Mouse (Mus musculus): ENCODE data around the gene Akap5. TPM values are rescaled to one million over a fixed set of nuclear protein-coding genes. Genes with fewer than 3 reads are reported as not detected.

Gene Akap5
- polyA plus RNA-seq, 1 experiment from 2014 or later: 11.6 TPM

DNA sequence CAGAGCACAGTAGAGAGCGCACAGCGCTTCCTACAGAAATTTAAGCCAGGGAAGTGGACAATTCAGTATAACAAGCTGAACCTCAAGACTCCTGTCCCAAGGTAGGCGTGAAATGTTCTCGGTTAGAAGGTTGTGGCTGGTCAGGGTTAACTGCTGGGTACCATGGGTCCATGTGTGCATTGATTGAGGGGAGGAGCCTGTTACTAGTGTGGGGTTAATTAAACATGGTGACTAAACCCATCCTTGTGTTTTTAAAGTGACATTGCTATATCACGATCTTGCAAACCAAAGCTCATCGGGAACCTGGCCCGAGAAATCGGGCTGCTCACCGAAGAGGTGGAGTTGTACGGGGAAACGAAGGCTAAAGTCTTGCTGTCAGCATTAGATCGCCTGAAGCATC is 35.3 kb upstream of the Akap5 start:
- ATAC-seq: no peak

DNA sequence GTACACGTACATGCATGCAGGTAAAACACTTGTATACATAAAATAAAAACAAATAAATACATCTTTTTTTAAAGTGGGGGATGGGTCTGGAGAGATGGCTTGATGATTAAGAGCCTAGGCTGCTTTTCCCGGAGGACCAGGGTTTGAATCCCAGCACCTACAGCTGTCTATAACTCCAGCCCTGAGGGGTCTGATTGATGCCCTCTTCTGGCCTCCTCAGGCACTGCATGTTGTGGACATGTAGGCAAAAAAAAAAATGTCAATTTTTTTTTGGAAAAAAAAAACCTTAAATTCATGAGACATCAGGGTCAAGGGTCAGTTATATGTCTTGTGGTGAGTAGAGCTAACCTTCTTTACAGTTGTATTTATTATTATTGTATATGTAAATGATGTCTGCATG is 34.4 kb upstream of the Akap5 start:
- H3K4me3 ChIP-seq (ENCODE audit: low read depth, low read length): no peak overlapping the region
- peaks cover 6% of the 10 kb centered on the region; the same call in 1 of the 2 replicates for H3K4me1 ChIP-seq (ENCODE audit: control insufficient read depth, insufficient read depth, low read length)
- H3K9ac ChIP-seq (ENCODE audit: low read depth, low read length): no peak overlapping the region
- no peaks in the 10 kb centered on the region for H3K27me3 ChIP-seq (ENCODE audit: control insufficient read depth, insufficient read depth, low read depth, low read length)
- H3K36me3 ChIP-seq (ENCODE audit: control insufficient read depth, insufficient read depth, low read length): peaks cover 9% of the 10 kb centered on the region
- no peak overlapping the region for H3K4me2 ChIP-seq (ENCODE audit: low read length)
- WGBS: 96% methylated on average over 2 of the region's 2 CpGs
- no peak for ATAC-seq
- no peaks in the 10 kb centered on the region for H3K9me3 ChIP-seq (replicated peaks; ENCODE audit: control insufficient read depth, low read length, poor library complexity, severe bottlenecking)
- H3K27ac ChIP-seq (ENCODE audit: low read length): no peak overlapping the region

More for the DNA sequence above, 35.3 kb upstream of the Akap5 start:
- Histone ChIP-seq H3K4me3 (ENCODE audit: low read depth, low read length) (no peak overlapping the region), H3K27me3 (ENCODE audit: control insufficient read depth, insufficient read depth, low read depth, low read length) (no peaks in the 10 kb centered on the region), H3K27ac (ENCODE audit: low read length) (no peak overlapping the region), H3K9ac (ENCODE audit: low read depth, low read length) (no peak overlapping the region), H3K4me2 (ENCODE audit: low read length) (no peak overlapping the region), H3K9me3 (replicated peaks; ENCODE audit: control insufficient read depth, low read length, poor library complexity, severe bottlenecking) (no peaks in the 10 kb centered on the region), H3K36me3 (ENCODE audit: control insufficient read depth, insufficient read depth, low read length) (peaks cover 9% of the 10 kb centered on the region), H3K4me1 (ENCODE audit: control insufficient read depth, insufficient read depth, low read length) (peaks cover 6% of the 10 kb centered on the region; the same call in 1 of the 2 replicates)
- WGBS: 97% methylated on average over 12 of the region's 12 CpGs

DNA sequence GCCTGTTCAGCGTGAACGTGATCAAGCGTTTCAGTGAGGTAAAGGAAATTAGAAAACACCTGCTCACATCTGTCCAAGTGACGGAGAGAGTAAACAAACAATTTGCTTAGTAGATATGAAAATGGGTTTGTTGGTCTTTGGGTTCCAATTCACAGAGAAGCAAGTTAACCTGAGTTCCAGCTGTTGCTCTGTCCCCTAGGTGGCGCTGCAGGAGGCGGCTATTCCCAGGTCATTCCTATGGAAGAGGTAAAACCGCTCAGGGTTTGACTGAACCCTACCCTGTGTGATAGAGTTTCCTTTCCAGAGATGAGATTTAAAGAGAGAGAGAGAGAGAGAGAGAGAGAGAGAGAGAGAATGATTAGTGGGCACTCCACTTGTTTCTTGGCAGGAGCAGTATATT is 31.5 kb upstream of the Akap5 start:
- H3K9me3 ChIP-seq (replicated peaks; ENCODE audit: control insufficient read depth, low read length, poor library complexity, severe bottlenecking): no peaks in the 10 kb centered on the region
- no peak for ATAC-seq
- H3K27ac ChIP-seq (ENCODE audit: low read length): no peak overlapping the region
- H3K9ac ChIP-seq (ENCODE audit: low read depth, low read length): no peak overlapping the region
- no peaks in the 10 kb centered on the region for H3K27me3 ChIP-seq (ENCODE audit: control insufficient read depth, insufficient read depth, low read depth, low read length)
- 67% methylated on average over 7 of the region's 7 CpGs for WGBS
- H3K4me1 ChIP-seq (ENCODE audit: control insufficient read depth, insufficient read depth, low read length): no peaks in the 10 kb centered on the region
- no peak overlapping the region for H3K4me3 ChIP-seq (ENCODE audit: low read depth, low read length)
- H3K36me3 ChIP-seq (ENCODE audit: control insufficient read depth, insufficient read depth, low read length): peaks cover 12% of the 10 kb centered on the region
- no peak overlapping the region for H3K4me2 ChIP-seq (ENCODE audit: low read length)

GRCm38 (mm10) chr12:76297830-76298229 is 26.9 kb upstream of the Akap5 start:
- H3K4me2 ChIP-seq (ENCODE audit: low read length): no peak overlapping the region
- no peak overlapping the region for H3K9ac ChIP-seq (ENCODE audit: low read depth, low read length)
- H3K4me1 ChIP-seq (ENCODE audit: control insufficient read depth, insufficient read depth, low read length): no peaks in the 10 kb centered on the region
- no peaks in the 10 kb centered on the region for H3K9me3 ChIP-seq (replicated peaks; ENCODE audit: control insufficient read depth, low read length, poor library complexity, severe bottlenecking)
- no peak overlapping the region for H3K27ac ChIP-seq (ENCODE audit: low read length)
- H3K36me3 ChIP-seq (ENCODE audit: control insufficient read depth, insufficient read depth, low read length): peaks cover 9% of the 10 kb centered on the region; the same call in 1 of the 2 replicates
- whole genome bisulfite sequencing: 87% methylated on average over 5 of the region's 5 CpGs
- no peak for ATAC-seq
- no peak overlapping the region for H3K4me3 ChIP-seq (ENCODE audit: low read depth, low read length)
- no peaks in the 10 kb centered on the region for H3K27me3 ChIP-seq (ENCODE audit: control insufficient read depth, insufficient read depth, low read depth, low read length)

GRCm38 (mm10) chr12:76299361-76299906 is 25.3 kb upstream of the Akap5 start:
- ATAC-seq: no peak
- Histone ChIP-seq H3K9me3 (replicated peaks; ENCODE audit: control insufficient read depth, low read length, poor library complexity, severe bottlenecking) (no peaks in the 10 kb centered on the region), H3K27ac (ENCODE audit: low read length) (no peak overlapping the region), H3K36me3 (ENCODE audit: control insufficient read depth, insufficient read depth, low read length) (peaks cover 9% of the 10 kb centered on the region; the same call in 1 of the 2 replicates), H3K9ac (ENCODE audit: low read depth, low read length) (no peak overlapping the region), H3K4me1 (ENCODE audit: control insufficient read depth, insufficient read depth, low read length) (no peaks in the 10 kb centered on the region), H3K4me3 (ENCODE audit: low read depth, low read length) (no peak overlapping the region), H3K27me3 (ENCODE audit: control insufficient read depth, insufficient read depth, low read depth, low read length) (no peaks in the 10 kb centered on the region), H3K4me2 (ENCODE audit: low read length) (no peak overlapping the region)
- WGBS: 98% methylated on average over 9 of the region's 9 CpGs

GRCm38 (mm10) chr12:76300367-76300766 is 24.3 kb upstream of the Akap5 start:
- Histone ChIP-seq H3K27me3 (ENCODE audit: control insufficient read depth, insufficient read depth, low read depth, low read length) (no peaks in the 10 kb centered on the region), H3K4me3 (ENCODE audit: low read depth, low read length) (no peak overlapping the region), H3K9me3 (replicated peaks; ENCODE audit: control insufficient read depth, low read length, poor library complexity, severe bottlenecking) (no peaks in the 10 kb centered on the region), H3K4me1 (ENCODE audit: control insufficient read depth, insufficient read depth, low read length) (no peaks in the 10 kb centered on the region), H3K36me3 (ENCODE audit: control insufficient read depth, insufficient read depth, low read length) (peaks cover 9% of the 10 kb centered on the region; the same call in 1 of the 2 replicates), H3K4me2 (ENCODE audit: low read length) (no peak overlapping the region), H3K9ac (ENCODE audit: low read depth, low read length) (no peak overlapping the region), H3K27ac (ENCODE audit: low read length) (no peak overlapping the region)
- no peak for ATAC-seq
- WGBS: 82% methylated on average over 10 of the region's 10 CpGs

- H3K4me2 ChIP-seq (ENCODE audit: low read length): no peak overlapping the region
- no peak overlapping the region for H3K9ac ChIP-seq (ENCODE audit: low read depth, low read length)
- H3K27ac ChIP-seq (ENCODE audit: low read length): 0 out of 2 replicates have a peak overlapping the region, but pooled peaks have one; percentile 4
- 92% methylated on average over 11 of the region's 11 CpGs for WGBS
- no peak for ATAC-seq
- no peaks in the 10 kb centered on the region for H3K27me3 ChIP-seq (ENCODE audit: control insufficient read depth, insufficient read depth, low read depth, low read length)
- H3K4me3 ChIP-seq (ENCODE audit: low read depth, low read length): no peak overlapping the region
- H3K4me1 ChIP-seq (ENCODE audit: control insufficient read depth, insufficient read depth, low read length): no peaks in the 10 kb centered on the region
- peaks cover 6% of the 10 kb centered on the region; the same call in 1 of the 2 replicates for H3K36me3 ChIP-seq (ENCODE audit: control insufficient read depth, insufficient read depth, low read length)
- H3K9me3 ChIP-seq (replicated peaks; ENCODE audit: control insufficient read depth, low read length, poor library complexity, severe bottlenecking): no peaks in the 10 kb centered on the region
Observed at GRCm38 (mm10) chr12:76303474-76303873, 21.2 kb upstream of the Akap5 start.

DNA sequence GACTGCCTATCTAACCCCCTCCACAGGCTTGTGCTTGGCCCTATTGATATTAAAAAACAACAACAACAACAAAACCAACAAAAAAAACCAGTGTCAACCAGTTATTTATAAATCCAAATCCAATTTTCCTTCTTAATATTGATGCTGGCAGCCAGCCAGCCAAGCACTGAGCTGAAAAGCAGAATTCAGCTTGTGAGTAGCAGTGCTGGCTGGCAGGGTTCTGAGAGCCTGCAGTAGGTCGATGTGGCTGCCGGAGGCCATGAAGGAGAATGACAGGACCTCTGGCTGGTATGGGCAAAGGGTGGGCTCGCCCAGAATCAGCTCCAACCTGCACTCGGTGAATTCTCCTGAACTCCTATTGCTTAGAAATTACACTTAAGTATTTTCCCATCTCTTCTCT is 20.5 kb upstream of the Akap5 start:
- no peak for ATAC-seq
- Histone ChIP-seq H3K4me3 (ENCODE audit: low read depth, low read length) (no peak overlapping the region), H3K4me2 (ENCODE audit: low read length) (no peak overlapping the region), H3K9ac (ENCODE audit: low read depth, low read length) (no peak overlapping the region), H3K4me1 (ENCODE audit: control insufficient read depth, insufficient read depth, low read length) (no peaks in the 10 kb centered on the region), H3K36me3 (ENCODE audit: control insufficient read depth, insufficient read depth, low read length) (0 out of 2 replicates have a peak, but pooled peaks cover 6% of the 10 kb centered on the region), H3K27me3 (ENCODE audit: control insufficient read depth, insufficient read depth, low read depth, low read length) (no peaks in the 10 kb centered on the region), H3K9me3 (replicated peaks; ENCODE audit: control insufficient read depth, low read length, poor library complexity, severe bottlenecking) (no peaks in the 10 kb centered on the region), H3K27ac (ENCODE audit: low read length) (no peak overlapping the region)
- WGBS: 58% methylated on average over 4 of the region's 4 CpGs

GRCm38 (mm10) chr12:76305107-76305506 is 19.6 kb upstream of the Akap5 start:
- Histone ChIP-seq H3K4me1 (ENCODE audit: control insufficient read depth, insufficient read depth, low read length) (no peaks in the 10 kb centered on the region), H3K9ac (ENCODE audit: low read depth, low read length) (no peak overlapping the region), H3K27me3 (ENCODE audit: control insufficient read depth, insufficient read depth, low read depth, low read length) (no peaks in the 10 kb centered on the region), H3K27ac (ENCODE audit: low read length) (no peak overlapping the region), H3K4me2 (ENCODE audit: low read length) (no peak overlapping the region), H3K4me3 (ENCODE audit: low read depth, low read length) (no peak overlapping the region), H3K36me3 (ENCODE audit: control insufficient read depth, insufficient read depth, low read length) (0 out of 2 replicates have a peak, but pooled peaks cover 6% of the 10 kb centered on the region), H3K9me3 (replicated peaks; ENCODE audit: control insufficient read depth, low read length, poor library complexity, severe bottlenecking) (no peaks in the 10 kb centered on the region)
- no peak for ATAC-seq
- 90% methylated on average over 8 of the region's 8 CpGs for WGBS

Data from midbrain, embryonic 16.5 days (tissue).